Mouse (Mus musculus) embryonic facial prominence, embryonic 14.5 days (tissue): ENCODE data around the gene Tshz2. TPM values are rescaled to one million over a fixed set of nuclear protein-coding genes. Genes with fewer than 3 reads are reported as not detected.
A peak's percentile ranks its signal among the peaks of the same experiment; 100 is the strongest.
"Not testable (repeated sequence)": the region's sequence is repeated elsewhere in the genome, so short reads cannot be mapped to it uniquely, and the experiment has no call there.

Source experiments
- ATAC-seq: fragments of 200-750 bp; cut with Nextera tagmentation; 2 replicates; pipeline ENCODE4 v1.8.0; 2017; ENCODE audit warnings: low read depth, moderate number of reproducible peaks, moderate TSS enrichment
- DNase-seq: peaks from one replicate; pipeline ENCODE4 v3.0.0-alpha.2; 2015; ENCODE audit warnings: low spot score
- H3K27ac ChIP-seq: fragments of 300-500 bp; sonication (generic); replicated peaks from 2 replicates; pipeline ENCODE4 v1.5.1; 2014; ENCODE audit warnings: low read depth, mild to moderate bottlenecking, low read length, moderate library complexity
- H3K27me3 ChIP-seq: fragments of 300-500 bp; sonication (generic); replicated peaks from 2 replicates; pipeline ENCODE4 v1.6.1; 2014; ENCODE audit warnings: low read length; ENCODE audit not compliant: control insufficient read depth, insufficient read depth
- H3K36me3 ChIP-seq: fragments of 300-500 bp; sonication (generic); 2 replicates; pipeline ENCODE4 v1.6.1; 2014; ENCODE audit warnings: low read length, mixed read lengths; ENCODE audit not compliant: control insufficient read depth, insufficient read depth
- H3K4me1 ChIP-seq: fragments of 300-500 bp; sonication (generic); 2 replicates; pipeline ENCODE4 v1.6.1; 2014; ENCODE audit warnings: antibody characterized with exemption, low read length; ENCODE audit not compliant: control insufficient read depth, insufficient read depth
- H3K4me2 ChIP-seq: fragments of 300-500 bp; sonication (generic); 2 replicates; pipeline ENCODE4 v1.6.1; 2014; ENCODE audit warnings: low read depth, mild to moderate bottlenecking, low read length, moderate library complexity, mixed read lengths
- H3K4me3 ChIP-seq: fragments of 300-500 bp; sonication (generic); 2 replicates; pipeline ENCODE4 v1.5.1; 2014; ENCODE audit warnings: low read depth, mild to moderate bottlenecking, low read length
- H3K9ac ChIP-seq: fragments of 300-500 bp; sonication (generic); 2 replicates; pipeline ENCODE4 v1.6.1; 2014; ENCODE audit warnings: low read depth, mild to moderate bottlenecking, low read length, moderate library complexity, mixed read lengths
- H3K9me3 ChIP-seq: fragments of 300-500 bp; sonication (generic); 2 replicates; pipeline ENCODE4 v1.6.1; 2016; ENCODE audit warnings: low read length; ENCODE audit not compliant: control insufficient read depth
- WGBS: fragments of 180-500 bp; shearing (Covaris S2); extraction: QIAGEN DNeasy Blood & Tissue Kit; methylation state at CpG from one replicate; pipeline ENCODE4 v1.1.7; 2014; 5-methylcytosine and 5-hydroxymethylcytosine counted together
- polyA plus RNA-seq: library from polyadenylated mRNA; unstranded; fragments of >200 nt; fragmentation: Nextera tagmentation; extraction: Ambion mirVana; gene quantifications from 2 replicates; pipeline ENCODE4 v1.2.1, GENCODE M21; 2014

Tshz2 gene
- polyA plus RNA-seq, 1 experiment from 2014 or later = 8.5 TPM

- Histone ChIP-seq H3K4me3 (no peak overlapping the region), H3K9me3 (no peaks in the 10 kb centered on the region), H3K27me3 (no peaks in the 10 kb centered on the region), H3K27ac (no peak overlapping the region), H3K36me3 (no peaks in the 10 kb centered on the region), H3K9ac (no peak overlapping the region), H3K4me1 (0 out of 2 replicates have a peak, but pooled peaks cover 4% of the 10 kb centered on the region), H3K4me2 (no peak overlapping the region)
- peak; percentile 45 for DNase-seq
- 49% methylated on average over 5 of the region's 7 CpGs for WGBS
- ATAC-seq = peak; percentile 71; the same call in 1 of the 2 replicates
These were observed 216.3 kb downstream of the Tshz2 start for GRCm38 (mm10) chr2:169849077-169849476.

GRCm38 (mm10) chr2:169849541-169849940 lies 216.7 kb downstream of the Tshz2 start:
- Histone ChIP-seq H3K9ac (no peak overlapping the region), H3K27me3 (no peaks in the 10 kb centered on the region), H3K4me2 (no peak overlapping the region), H3K4me3 (no peak overlapping the region), H3K36me3 (no peaks in the 10 kb centered on the region), H3K27ac (no peak overlapping the region), H3K4me1 (no peaks in the 10 kb centered on the region), H3K9me3 (no peaks in the 10 kb centered on the region)
- 90% methylated on average over 3 of the region's 3 CpGs for WGBS
- ATAC-seq (no peak), DNase-seq (no peak)

- Histone ChIP-seq H3K4me1 (no peaks in the 10 kb centered on the region), H3K4me3 (no peak overlapping the region), H3K27ac (no peak overlapping the region), H3K36me3 (no peaks in the 10 kb centered on the region), H3K4me2 (no peak overlapping the region), H3K9ac (no peak overlapping the region), H3K27me3 (no peaks in the 10 kb centered on the region), H3K9me3 (no peaks in the 10 kb centered on the region)
- DNase-seq (no peak), ATAC-seq (no peak)
- WGBS = 76% methylated on average over 5 of the region's 5 CpGs
These were observed 218.8 kb downstream of the Tshz2 start for GRCm38 (mm10) chr2:169851606-169852005.

- Histone ChIP-seq H3K4me3 (no peak overlapping the region), H3K9ac (no peak overlapping the region), H3K9me3 (no peaks in the 10 kb centered on the region), H3K27ac (no peak overlapping the region), H3K27me3 (no peaks in the 10 kb centered on the region), H3K4me1 (no peaks in the 10 kb centered on the region), H3K4me2 (no peak overlapping the region), H3K36me3 (no peaks in the 10 kb centered on the region)
- whole genome bisulfite sequencing = 80% methylated on average over 11 of the region's 11 CpGs
- DNase-seq (no peak), ATAC-seq (no peak)
These were observed 221.7 kb downstream of the Tshz2 start for GRCm38 (mm10) chr2:169854491-169854890.

GRCm38 (mm10) chr2:169857041-169857440 lies 224.2 kb downstream of the Tshz2 start:
- not testable (repeated sequence) for H3K4me3 ChIP-seq, H3K27ac ChIP-seq, H3K9ac ChIP-seq, H3K9me3 ChIP-seq, H3K27me3 ChIP-seq, H3K4me2 ChIP-seq, H3K4me1 ChIP-seq, ATAC-seq, DNase-seq, H3K36me3 ChIP-seq

GRCm38 (mm10) chr2:169859078-169859855 lies 226.5 kb downstream of the Tshz2 start:
- 0 out of 2 replicates have a peak, but pooled peaks cover 6% of the 10 kb centered on the region for H3K4me1 ChIP-seq
- no peak overlapping the region for H3K9ac ChIP-seq
- DNase-seq = no peak
- H3K4me3 ChIP-seq = no peak overlapping the region
- H3K4me2 ChIP-seq = no peak overlapping the region
- ATAC-seq = no peak
- WGBS = 54% methylated on average over 4 of the region's 4 CpGs
- H3K36me3 ChIP-seq = no peaks in the 10 kb centered on the region
- H3K27ac ChIP-seq = no peak overlapping the region
- H3K27me3 ChIP-seq = no peaks in the 10 kb centered on the region
- H3K9me3 ChIP-seq = no peaks in the 10 kb centered on the region

GRCm38 (mm10) chr2:169860895-169861294 lies 228.1 kb downstream of the Tshz2 start:
- H3K27ac ChIP-seq = no peak overlapping the region
- no peak overlapping the region for H3K9ac ChIP-seq
- 0 out of 2 replicates have a peak, but pooled peaks cover 6% of the 10 kb centered on the region for H3K4me1 ChIP-seq
- 36% methylated on average over 5 of the region's 5 CpGs for WGBS
- no peaks in the 10 kb centered on the region for H3K36me3 ChIP-seq
- no peaks in the 10 kb centered on the region for H3K9me3 ChIP-seq
- ATAC-seq (no peak), DNase-seq (no peak)
- no peaks in the 10 kb centered on the region for H3K27me3 ChIP-seq
- no peak overlapping the region for H3K4me3 ChIP-seq
- H3K4me2 ChIP-seq = no peak overlapping the region

- 31% methylated on average over 6 of the region's 6 CpGs for WGBS
- Histone ChIP-seq H3K4me2 (no peak overlapping the region), H3K9ac (no peak overlapping the region), H3K4me1 (0 out of 2 replicates have a peak, but pooled peaks cover 6% of the 10 kb centered on the region), H3K36me3 (no peaks in the 10 kb centered on the region), H3K9me3 (no peaks in the 10 kb centered on the region), H3K27me3 (no peaks in the 10 kb centered on the region), H3K27ac (no peak overlapping the region), H3K4me3 (no peak overlapping the region)
- DNase-seq = peak; percentile 67
- ATAC-seq = peak; percentile 54; the same call in 1 of the 2 replicates
These were observed 229.9 kb downstream of the Tshz2 start for GRCm38 (mm10) chr2:169862701-169863100.

GRCm38 (mm10) chr2:169869468-169869867 lies 236.7 kb downstream of the Tshz2 start:
- Histone ChIP-seq H3K27me3 (no peaks in the 10 kb centered on the region), H3K9ac (no peak overlapping the region), H3K4me2 (no peak overlapping the region), H3K9me3 (no peaks in the 10 kb centered on the region), H3K4me3 (no peak overlapping the region), H3K36me3 (no peaks in the 10 kb centered on the region), H3K27ac (no peak overlapping the region), H3K4me1 (0 out of 2 replicates have a peak, but pooled peaks cover 4% of the 10 kb centered on the region)
- no peak for ATAC-seq
- no peak for DNase-seq
- 78% methylated on average over 7 of the region's 7 CpGs for WGBS
